Mouse (Mus musculus) CD4-positive naive resting alpha-beta T cell, adult 57 days (primary cell): ENCODE data around the gene Gm17174. TPM values are rescaled to one million over a fixed set of nuclear protein-coding genes. Genes with fewer than 3 reads are reported as not detected.

Source experiments
- total RNA-seq: library from RNA; stranded (reverse); gene quantifications from one replicate; pipeline ENCODE4 v1.2.4, GENCODE M21; 2023

Gm17174 gene
- total RNA-seq, result not detected

DNA sequence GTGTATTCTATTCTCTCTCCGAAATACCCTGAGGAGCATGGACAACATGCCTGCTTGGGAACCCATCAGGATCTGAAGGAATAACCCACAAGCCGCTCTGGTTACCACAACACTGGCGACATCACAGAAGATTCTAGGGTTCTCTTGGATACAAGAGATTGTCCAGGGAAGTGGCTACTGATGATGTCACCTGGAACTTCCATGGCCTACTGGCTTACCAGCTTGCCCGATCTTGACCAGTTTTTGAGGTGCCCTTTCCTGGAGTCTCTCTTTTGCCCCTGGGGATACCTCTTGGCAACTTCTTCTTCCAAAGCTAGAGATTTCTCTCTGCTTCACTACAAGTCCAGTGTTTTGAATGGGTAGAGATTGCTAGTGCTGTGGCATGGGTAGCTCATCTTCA, at the start of gene Gm17174:
Gene Gm17174, minus strand, starts transcription at position 101 of the 400 bp plus-strand sequence.

DNA sequence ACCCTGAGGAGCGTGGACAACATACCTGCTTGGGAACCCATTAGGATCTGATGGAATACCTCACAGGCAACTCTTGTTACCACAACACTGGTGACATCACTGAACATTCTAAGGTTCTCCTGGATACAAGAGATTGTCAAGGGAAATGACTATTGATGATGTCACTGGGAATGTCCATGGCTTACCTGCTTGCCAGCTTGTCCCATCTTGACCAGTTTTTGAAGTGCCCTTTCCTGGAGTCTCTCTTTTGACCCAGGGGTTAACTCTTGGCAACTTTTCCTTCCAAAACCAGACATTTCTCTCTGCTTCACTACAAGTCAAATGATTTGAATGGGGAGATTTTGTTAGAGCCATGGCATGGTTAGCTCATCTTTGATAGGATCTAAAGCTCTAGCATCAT, 43.6 kb upstream of the Gm17174 start, which contains the start of gene Gm4181:
Gene Gm4181, minus strand, starts transcription at position 101 of the 400 bp plus-strand sequence.

DNA sequence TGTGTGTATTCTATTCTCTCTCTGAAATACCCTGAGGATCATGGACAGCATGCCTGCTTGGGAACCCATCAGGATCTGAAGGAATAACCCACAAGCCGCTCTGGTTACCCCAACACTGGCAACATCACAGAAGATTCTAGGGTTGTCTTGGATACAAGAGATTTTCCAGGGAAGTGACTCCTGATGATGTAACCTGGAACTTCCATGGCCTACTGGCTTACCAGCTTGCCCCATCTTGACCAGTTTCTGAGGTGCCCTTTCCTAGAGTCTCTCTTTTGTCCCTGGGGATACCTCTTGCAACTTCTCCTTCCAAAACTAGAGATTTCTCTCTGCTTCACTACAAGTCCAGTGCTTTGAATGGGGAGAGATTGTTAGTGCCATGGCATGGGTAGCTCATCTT, 19.3 kb upstream of the Gm17174 start, which contains the start of gene Gm17078:
Gene Gm17078, minus strand, starts transcription at position 101 of the 400 bp plus-strand sequence.

DNA sequence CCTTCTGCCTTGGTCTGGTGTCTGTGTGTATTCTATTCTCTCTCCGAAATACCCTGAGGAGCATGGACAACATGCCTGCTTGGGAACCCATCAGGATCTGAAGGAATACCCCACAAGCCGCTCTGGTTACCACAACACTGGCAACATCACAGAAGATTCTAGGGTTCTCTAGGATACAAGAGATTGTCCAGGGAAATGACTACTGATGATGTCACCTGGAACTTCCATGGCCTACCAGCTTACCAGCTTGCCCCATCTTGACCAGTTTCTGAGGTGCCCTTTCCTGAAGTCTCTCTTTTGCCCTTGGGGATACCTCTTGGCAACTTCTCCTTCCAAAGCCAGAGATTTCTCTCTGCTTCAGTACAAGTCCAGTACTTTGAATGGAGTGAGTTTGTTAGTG, 18.0 kb downstream of the Gm17174 start, which contains the start of gene Gm17175:
Gene Gm17175, minus strand, starts transcription at position 101 of the 400 bp plus-strand sequence.

DNA sequence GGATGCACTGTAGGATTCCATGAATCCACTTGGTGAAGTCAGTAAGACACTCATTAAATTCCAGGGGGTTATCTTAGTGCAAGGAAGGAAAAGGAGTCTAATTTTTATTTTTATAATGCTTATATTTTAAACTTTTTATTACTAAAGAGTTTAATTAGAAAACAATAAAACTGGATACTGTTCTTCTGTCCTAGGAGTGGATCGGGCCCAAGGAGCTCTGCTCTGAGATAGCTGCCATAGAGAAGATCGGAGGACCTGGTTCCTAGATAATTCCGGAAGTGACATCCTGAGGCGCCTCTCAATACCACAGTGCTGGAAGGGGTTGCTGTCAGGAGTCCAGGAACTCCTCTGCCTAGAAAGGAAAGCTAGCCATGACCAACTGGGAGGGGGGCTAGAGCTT, 39.4 kb downstream of the Gm17174 start, which contains the start of gene Gm5622:
Gene Gm5622, plus strand, starts transcription at position 301 of the 400 bp plus-strand sequence.

Other genes with a start within 250 kb of the Gm17174 start
- gene Gm7247, start 230.4 kb downstream of the Gm17174 start, total RNA-seq, result not detected
- not detected for gene Vmn2r88, start 181.3 kb downstream of the Gm17174 start, total RNA-seq
- not detected for gene Vmn2r89, start 140.3 kb downstream of the Gm17174 start, total RNA-seq
- not detected for gene Gm5622, start 39.3 kb downstream of the Gm17174 start, total RNA-seq
- gene Gm17175, start 18.1 kb downstream of the Gm17174 start, total RNA-seq, result not detected
- not detected for gene Gm17078, start 19.2 kb upstream of the Gm17174 start, total RNA-seq
- gene Gm4181, start 43.5 kb upstream of the Gm17174 start, total RNA-seq, result not detected
- not detected for gene Gm17079, start 103.3 kb upstream of the Gm17174 start, total RNA-seq
- not detected for gene Gm5800, start 125.0 kb upstream of the Gm17174 start, total RNA-seq
- not detected for gene Ang4, start 181.5 kb upstream of the Gm17174 start, total RNA-seq
- gene AY358078, start 207.9 kb upstream of the Gm17174 start, total RNA-seq, result not detected